Mouse (Mus musculus) midbrain, embryonic 16.5 days (tissue): ENCODE results near the gene Ubn1. TPM values are rescaled to one million over a fixed set of nuclear protein-coding genes. Genes with fewer than 3 reads are reported as not detected.
A peak's percentile ranks its signal among the peaks of the same experiment; 100 is the strongest.

Experiments
- ATAC-seq: fragments of 200-750 bp; cut with Nextera tagmentation; 2 replicates; pipeline ENCODE4 v1.8.0; 2017; ENCODE audit warnings: moderate TSS enrichment
- H3K27ac ChIP-seq: fragments of 300-500 bp; sonication (generic); 2 replicates; pipeline ENCODE4 v1.5.1; 2014; ENCODE audit warnings: mild to moderate bottlenecking, low read length, mixed read lengths
- H3K27me3 ChIP-seq: fragments of 300-500 bp; sonication (generic); 2 replicates; pipeline ENCODE4 v1.6.1; 2014; ENCODE audit warnings: low read depth, low read length, mixed read lengths; ENCODE audit not compliant: control insufficient read depth, insufficient read depth
- H3K36me3 ChIP-seq: fragments of 300-500 bp; sonication (generic); 2 replicates; pipeline ENCODE4 v1.6.1; 2014; ENCODE audit warnings: mild to moderate bottlenecking, low read length, moderate library complexity, mixed read lengths; ENCODE audit not compliant: control insufficient read depth, insufficient read depth
- H3K4me1 ChIP-seq: fragments of 300-500 bp; sonication (generic); 2 replicates; pipeline ENCODE4 v1.6.1; 2014; ENCODE audit warnings: mild to moderate bottlenecking, low read length, mixed read lengths; ENCODE audit not compliant: control insufficient read depth, insufficient read depth
- H3K4me2 ChIP-seq: fragments of 300-500 bp; sonication (generic); 2 replicates; pipeline ENCODE4 v1.6.1; 2014; ENCODE audit warnings: mild to moderate bottlenecking, low read length, mixed read lengths
- H3K4me3 ChIP-seq: fragments of 300-500 bp; sonication (generic); 2 replicates; pipeline ENCODE4 v1.5.1; 2014; ENCODE audit warnings: low read depth, mild to moderate bottlenecking, low read length, moderate library complexity, mixed read lengths
- H3K9ac ChIP-seq: fragments of 300-500 bp; sonication (generic); 2 replicates; pipeline ENCODE4 v1.6.1; 2014; ENCODE audit warnings: low read depth, low read length, mixed read lengths
- H3K9me3 ChIP-seq: fragments of 300-500 bp; sonication (generic); replicated peaks from 2 replicates; pipeline ENCODE4 v1.6.1; 2014; ENCODE audit warnings: mild to moderate bottlenecking, low read length, mixed read lengths; ENCODE audit not compliant: control insufficient read depth, poor library complexity, severe bottlenecking
- WGBS: fragments of 180-500 bp; shearing (Covaris S2); extraction: QIAGEN DNeasy Blood & Tissue Kit; methylation state at CpG from one replicate; pipeline ENCODE4 v1.1.7; 2014; 5-methylcytosine and 5-hydroxymethylcytosine counted together
- polyA plus RNA-seq: library from polyadenylated mRNA; unstranded; fragments of >200 nt; fragmentation: Nextera tagmentation; extraction: Ambion mirVana; gene quantifications from 2 replicates; pipeline ENCODE4 v1.2.1, GENCODE M21; 2015

Ubn1 gene
- polyA plus RNA-seq, result 11.3 and 12.2 TPM in 2 replicates

GRCm38 (mm10) chr16:5049774-5050234 is at the start of gene Ubn1, which contains the start of gene Glyr1:
Gene Ubn1, plus strand, starts transcription at chr16:5050057.
Gene Glyr1, minus strand, starts transcription at chr16:5049863.
- H3K4me3 ChIP-seq, result peak within 1 kb of the TSS; percentile 97
- peak within 1 kb of the TSS; percentile 98 for H3K4me2 ChIP-seq
- H3K27ac ChIP-seq, result peak within 1 kb of the TSS; percentile 96
- no peaks in the 10 kb centered on the region for H3K27me3 ChIP-seq
- H3K9ac ChIP-seq, result peak within 1 kb of the TSS; percentile 91
- H3K4me1 ChIP-seq, result peaks cover 28% of the 10 kb centered on the region
- no peaks in the 10 kb centered on the region for H3K9me3 ChIP-seq
- ATAC-seq, result peak; percentile 99
- peaks cover 12% of the 10 kb centered on the region for H3K36me3 ChIP-seq
- WGBS, result under 1% methylated on average over 55 of the region's 56 CpGs

GRCm38 (mm10) chr16:5000611-5001010 is 49.2 kb upstream of the Ubn1 start:
- Histone ChIP-seq H3K4me2 (no peak overlapping the region), H3K36me3 (no peaks in the 10 kb centered on the region), H3K27me3 (no peaks in the 10 kb centered on the region), H3K27ac (no peak overlapping the region), H3K9me3 (no peaks in the 10 kb centered on the region), H3K4me1 (no peaks in the 10 kb centered on the region), H3K9ac (no peak overlapping the region), H3K4me3 (no peak overlapping the region)
- WGBS, result 68% methylated on average over 3 of the region's 3 CpGs
- ATAC-seq, result no peak

DNA sequence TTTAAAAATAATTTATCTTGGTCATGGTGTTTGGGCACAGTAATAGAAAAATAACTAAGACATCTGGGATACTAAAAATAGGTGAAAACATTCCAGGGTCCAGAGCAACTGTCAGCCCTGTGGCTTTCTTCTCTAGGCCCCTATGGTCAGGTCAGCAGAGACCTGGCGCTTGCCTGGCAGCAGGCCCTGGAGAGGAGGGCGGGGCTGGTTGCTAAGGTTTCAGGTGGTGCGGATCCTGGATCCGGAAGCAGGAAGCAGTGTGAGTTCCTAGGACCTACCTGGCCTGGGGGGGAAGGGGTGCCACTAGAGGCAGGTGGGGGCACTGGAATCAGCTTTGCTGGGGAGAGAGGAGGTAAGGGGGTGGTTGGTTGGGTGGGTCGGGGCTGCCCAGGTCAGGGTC is 42.8 kb upstream of the Ubn1 start, which contains the start of gene Smim22:
Smim22 (plus strand) TSS at position 222 of the 400 bp plus-strand sequence.
- no peak within 1 kb of the TSS for H3K4me2 ChIP-seq
- H3K4me1 ChIP-seq, result peaks cover 4% of the 10 kb centered on the region
- no peaks in the 10 kb centered on the region for H3K9me3 ChIP-seq
- no peak within 1 kb of the TSS for H3K4me3 ChIP-seq
- no peak for ATAC-seq
- no peaks in the 10 kb centered on the region for H3K27me3 ChIP-seq
- no peaks in the 10 kb centered on the region for H3K36me3 ChIP-seq
- H3K9ac ChIP-seq, result no peak within 1 kb of the TSS
- WGBS, result 38% methylated on average over 5 of the region's 5 CpGs
- H3K27ac ChIP-seq, result no peak within 1 kb of the TSS

DNA sequence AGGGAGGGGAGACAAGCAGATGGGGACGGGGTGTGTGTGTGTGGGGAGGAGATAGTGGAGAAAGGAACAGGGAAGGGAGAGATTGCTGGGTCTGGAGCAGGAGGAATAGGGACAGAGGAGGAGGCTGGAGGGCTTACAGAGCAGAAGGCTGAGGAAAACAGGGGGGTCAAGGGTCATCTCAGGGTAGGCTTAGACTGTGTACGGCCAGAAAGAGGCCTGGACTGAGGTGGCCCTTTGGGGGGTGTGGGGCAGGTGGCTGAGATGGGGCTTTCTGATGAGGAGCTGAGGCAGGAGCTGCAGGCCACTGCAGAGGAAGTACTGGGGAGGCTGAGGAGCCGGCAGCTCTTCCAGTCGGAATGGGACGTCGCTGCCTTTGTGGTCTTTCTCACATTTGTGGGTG is 42.4 kb upstream of the Ubn1 start:
- no peak overlapping the region for H3K4me3 ChIP-seq
- H3K4me1 ChIP-seq, result peaks cover 8% of the 10 kb centered on the region
- H3K4me2 ChIP-seq, result no peak overlapping the region
- H3K36me3 ChIP-seq, result no peaks in the 10 kb centered on the region
- ATAC-seq, result no peak
- H3K9me3 ChIP-seq, result no peaks in the 10 kb centered on the region
- 41% methylated on average over 6 of the region's 6 CpGs for WGBS
- no peak overlapping the region for H3K9ac ChIP-seq
- H3K27ac ChIP-seq, result no peak overlapping the region
- H3K27me3 ChIP-seq, result no peaks in the 10 kb centered on the region

GRCm38 (mm10) chr16:5008076-5008475 is 41.8 kb upstream of the Ubn1 start:
- Histone ChIP-seq H3K27me3 (no peaks in the 10 kb centered on the region), H3K27ac (no peak overlapping the region), H3K4me3 (no peak overlapping the region), H3K4me2 (no peak overlapping the region), H3K9ac (no peak overlapping the region), H3K4me1 (peaks cover 11% of the 10 kb centered on the region), H3K9me3 (no peaks in the 10 kb centered on the region), H3K36me3 (no peaks in the 10 kb centered on the region)
- WGBS, result 87% methylated on average over 12 of the region's 12 CpGs
- no peak for ATAC-seq

DNA sequence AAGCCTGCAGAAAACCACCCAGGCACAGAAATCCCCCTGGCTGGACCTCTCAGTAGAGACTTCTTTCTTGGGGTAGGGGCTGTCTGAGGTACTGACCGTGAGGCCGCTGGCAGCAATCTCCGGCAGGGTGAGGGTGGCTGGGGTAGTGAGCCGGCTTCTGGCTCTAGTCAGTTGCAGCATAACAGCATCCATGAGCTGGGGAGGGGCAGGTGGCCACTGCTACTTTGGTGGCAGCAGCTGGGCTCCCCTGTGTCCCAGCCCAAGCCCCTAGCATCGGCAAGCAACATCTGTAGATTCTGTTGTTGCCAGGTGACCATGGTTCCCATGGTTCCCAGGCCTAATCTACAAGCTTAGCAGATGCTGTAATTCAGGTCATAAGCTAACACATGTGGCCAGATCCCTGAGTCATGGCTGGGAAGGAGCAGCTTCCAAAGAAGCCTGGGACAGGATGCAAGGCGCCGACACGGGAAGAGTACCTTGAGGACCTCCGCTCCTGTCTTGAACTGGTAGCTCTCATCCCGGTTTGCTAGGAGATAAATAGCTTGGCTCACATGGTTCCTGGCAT is 39.4 kb upstream of the Ubn1 start:
- WGBS, result 87% methylated on average over 10 of the region's 10 CpGs
- no peaks in the 10 kb centered on the region for H3K9me3 ChIP-seq

GRCm38 (mm10) chr16:5011285-5011684 is 38.6 kb upstream of the Ubn1 start:
- 89% methylated on average over 7 of the region's 7 CpGs for WGBS
- ATAC-seq, result no peak
- Histone ChIP-seq H3K4me2 (no peak overlapping the region), H3K4me1 (peaks cover 11% of the 10 kb centered on the region), H3K4me3 (no peak overlapping the region), H3K27me3 (no peaks in the 10 kb centered on the region), H3K9me3 (no peaks in the 10 kb centered on the region), H3K9ac (no peak overlapping the region), H3K27ac (no peak overlapping the region), H3K36me3 (peaks cover 16% of the 10 kb centered on the region)

More for the DNA sequence above, 39.4 kb upstream of the Ubn1 start:
- ATAC-seq, result no peak
- no peak overlapping the region for H3K4me3 ChIP-seq
- peaks cover 11% of the 10 kb centered on the region for H3K4me1 ChIP-seq
- no peak overlapping the region for H3K9ac ChIP-seq
- H3K27ac ChIP-seq, result no peak overlapping the region
- H3K27me3 ChIP-seq, result no peaks in the 10 kb centered on the region
- peaks cover 11% of the 10 kb centered on the region for H3K36me3 ChIP-seq
- H3K4me2 ChIP-seq, result no peak overlapping the region

DNA sequence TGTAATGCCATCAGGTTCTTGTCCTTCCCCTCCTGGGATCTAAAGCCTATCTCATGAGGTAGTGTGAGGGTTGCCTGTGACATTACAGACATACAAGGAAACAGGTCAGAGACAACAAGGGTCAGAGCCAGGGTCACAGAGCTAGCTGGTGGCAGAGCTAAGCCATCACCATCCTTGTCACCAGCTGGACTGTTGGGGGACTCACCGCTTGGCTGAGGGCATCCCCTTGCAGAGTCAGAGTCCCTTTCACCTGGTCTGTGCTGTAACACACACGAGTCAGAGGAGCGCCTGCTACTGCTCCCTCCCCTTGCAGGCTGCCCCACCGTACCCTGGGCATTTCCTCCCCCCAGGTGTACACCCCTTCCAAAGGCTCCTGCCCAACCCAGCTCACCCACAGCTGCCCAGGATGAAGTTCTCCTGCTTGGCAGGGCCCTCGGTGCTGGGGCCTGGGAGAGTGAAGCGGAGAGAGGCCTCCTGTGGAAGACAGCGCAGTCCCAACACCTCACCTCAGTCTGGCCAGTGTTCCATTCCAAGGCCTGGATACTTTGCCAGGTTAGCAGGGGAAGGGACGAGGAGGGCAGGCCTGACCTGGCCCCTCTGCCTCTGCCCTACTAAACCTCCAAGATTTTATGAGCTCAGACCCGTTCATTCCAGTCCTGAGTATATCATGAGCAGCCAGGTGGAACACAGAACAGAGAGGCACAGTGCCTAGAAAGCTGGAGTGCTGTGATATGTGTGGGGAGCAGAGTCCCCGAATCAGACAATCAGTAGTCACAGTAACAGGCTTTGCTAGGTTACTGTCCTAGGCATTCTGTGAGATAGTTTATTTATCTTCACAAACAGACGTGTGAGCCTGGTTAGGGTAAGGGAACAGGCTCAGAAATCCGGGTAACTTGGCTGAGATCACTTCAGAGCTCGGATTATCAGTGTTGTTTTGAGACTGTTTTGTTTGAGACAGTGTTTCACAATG is 37.5 kb upstream of the Ubn1 start:
- peak overlapping the region; percentile 87 for H3K27ac ChIP-seq
- peak overlapping the region; percentile 77 for H3K4me2 ChIP-seq
- peak overlapping the region; percentile 81 for H3K9ac ChIP-seq
- H3K9me3 ChIP-seq, result no peaks in the 10 kb centered on the region
- H3K36me3 ChIP-seq, result peaks cover 22% of the 10 kb centered on the region
- H3K27me3 ChIP-seq, result no peaks in the 10 kb centered on the region
- no peak for ATAC-seq
- H3K4me1 ChIP-seq, result peaks cover 11% of the 10 kb centered on the region
- 50% methylated on average over 13 of the region's 13 CpGs for WGBS
- H3K4me3 ChIP-seq, result peak overlapping the region; percentile 72
